Comparison of ENCODE assay signal across 21 mouse cellular contexts in the genomic region with DNA sequence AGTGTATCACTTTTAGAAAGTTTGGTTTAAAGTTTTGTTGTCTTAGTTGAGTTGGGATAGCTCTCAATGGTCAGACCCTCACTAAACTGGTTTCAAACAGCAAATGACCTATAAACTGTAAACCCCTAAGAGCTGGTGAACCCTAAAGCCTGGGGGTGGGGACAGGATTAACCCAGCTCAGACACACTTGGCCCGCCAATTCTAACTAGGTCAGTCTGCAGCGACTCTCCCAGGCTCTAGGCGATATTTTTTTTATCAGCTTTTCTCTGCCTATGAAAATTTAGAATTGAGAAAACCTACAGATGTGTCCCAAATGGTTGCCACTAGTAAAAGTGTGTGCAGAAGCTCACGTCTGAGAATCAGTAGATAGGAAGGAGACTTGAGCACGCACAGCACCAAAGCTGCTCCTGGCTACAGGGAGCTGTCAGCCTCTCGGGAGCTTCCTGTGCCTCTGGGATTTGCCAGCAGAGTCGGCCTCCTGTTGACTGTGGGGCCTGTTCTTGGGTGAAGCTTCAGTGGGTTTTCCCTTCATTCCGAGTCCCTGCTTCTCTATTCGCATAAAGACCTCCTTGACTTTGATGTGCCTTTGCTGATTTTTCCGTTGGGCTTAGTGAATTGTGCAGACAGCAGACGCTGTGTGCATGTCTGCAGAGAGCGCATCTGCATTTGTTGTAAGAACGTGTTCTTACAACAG. TPM values are rescaled to one million over a fixed set of nuclear protein-coding genes. Genes with fewer than 3 reads are reported as not detected.
A peak's percentile ranks its signal among the peaks of the same experiment; 100 is the strongest.
DNase-seq lines count a peak whose midpoint lies in the region; ATAC-seq and TF ChIP-seq lines count a peak whose summit lies in the region.
"Had no signal": no experiment of that assay in that cellular context is flagged by ENCODE, and none has a peak within 500 bp of the region (broad histone marks: within the 10 kb centered on the region; RNA-seq: fewer than 3 reads in every experiment).

No protein-coding gene starts in this region.

- TF ChIP-seq CTCF in cerebellum, adult 2 months (IDR thresholded peaks at IDR 0.05; ENCODE audit: borderline replicate concordance, insufficient read depth, low read depth, low read length): no peak

- 0 out of 2 replicates have a peak, but pooled peaks have one; percentile 58 for ATAC-seq in hindbrain, embryonic 16.5 days
- ATAC-seq in hindbrain, embryonic 12.5 days (ENCODE audit: low FRiP score): no peak
- ATAC-seq in granulocyte monocyte progenitor cell, adult 5-6 weeks (replicated peaks; ENCODE audit: poor library complexity, severe bottlenecking): no peak
- ATAC-seq: forebrain, embryonic 13.5 days had no signal

- no peak for DNase-seq in cerebellum, adult 2 months
- no peak for DNase-seq in cerebellum, adult 9-10 months
- DNase-seq in testis, postnatal 10 days (ENCODE audit: low spot score): peak; percentile 33
- DNase-seq in testis, postnatal 14 days (ENCODE audit: low spot score): no peak
- no peak for DNase-seq in left cerebral cortex, postnatal 14 days (ENCODE audit: low spot score in 2 of 2)
- DNase-seq: cerebellum, postnatal 14 days; gastrocnemius, postnatal 25 days; kidney, adult 8-10 months; lung, postnatal 14 days; thymus, postnatal 4 days had no signal

- no peaks in the 10 kb centered on the region for H3K36me3 ChIP-seq in hindbrain, embryonic 16.5 days (ENCODE audit: control insufficient read depth, insufficient read depth, low read length)
- H3K36me3 ChIP-seq in hindbrain, embryonic 12.5 days: no peaks in the 10 kb centered on the region
- H3K36me3 ChIP-seq: heart, embryonic 12.5 days; limb, embryonic 13.5 days; neural tube, embryonic 12.5 days had no signal

- no peak overlapping the region for H3K4me3 ChIP-seq in cerebellum, adult 2 months (replicated peaks; ENCODE audit: insufficient read depth, low read depth, low read length)
- H3K4me3 ChIP-seq in hindbrain, embryonic 16.5 days (ENCODE audit: low read length): no peak overlapping the region
- H3K4me3 ChIP-seq in hindbrain, embryonic 12.5 days: no peak overlapping the region
- H3K4me3 ChIP-seq: forebrain, embryonic 13.5 days; heart, embryonic 12.5 days; left cerebral cortex, adult 2 months; limb, embryonic 13.5 days; megakaryocyte, embryonic 14.5 days; neural tube, embryonic 12.5 days had no signal

- TF ChIP-seq POLR2A in cerebellum, adult 2 months (IDR thresholded peaks at IDR 0.05; ENCODE audit: borderline replicate concordance, insufficient read depth, low read length): no peak

- peak overlapping the region; percentile 59 for H3K27ac ChIP-seq in cerebellum, adult 2 months (ENCODE audit: insufficient read depth, low read length)
- no peak overlapping the region for H3K27ac ChIP-seq in hindbrain, embryonic 16.5 days (ENCODE audit: low read depth, low read length)
- H3K27ac ChIP-seq in hindbrain, embryonic 12.5 days: no peak overlapping the region
- H3K27ac ChIP-seq: forebrain, embryonic 13.5 days; left cerebral cortex, adult 2 months; limb, embryonic 13.5 days; liver, embryonic 14.5 days; neural tube, embryonic 12.5 days; stomach, postnatal 0 days had no signal

- no peak overlapping the region for H3K9ac ChIP-seq in hindbrain, embryonic 16.5 days (ENCODE audit: low read depth, low read length)
- H3K9ac ChIP-seq in hindbrain, embryonic 12.5 days: no peak overlapping the region
- H3K9ac ChIP-seq: forebrain, embryonic 13.5 days; heart, embryonic 12.5 days; limb, embryonic 13.5 days; liver, embryonic 14.5 days; neural tube, embryonic 12.5 days had no signal

- peaks cover 17% of the 10 kb centered on the region for H3K4me1 ChIP-seq in cerebellum, adult 2 months (ENCODE audit: control insufficient read depth, insufficient read depth, low read length)
- no peaks in the 10 kb centered on the region; the same call in 1 of the 2 replicates for H3K4me1 ChIP-seq in hindbrain, embryonic 16.5 days (ENCODE audit: control insufficient read depth, insufficient read depth, low read depth, low read length)
- no peaks in the 10 kb centered on the region; the same call in 1 of the 2 replicates for H3K4me1 ChIP-seq in hindbrain, embryonic 12.5 days
- H3K4me1 ChIP-seq: forebrain, embryonic 13.5 days had no signal

- intact Hi-C loops in left cerebral cortex, postnatal 14 days (cut with DNase I): no loop called here

- WGBS in cerebellum, adult 2 months: 37% methylated on average over 13 of the region's 13 CpGs
- 34% methylated on average over 13 of the region's 13 CpGs for WGBS in hindbrain, embryonic 16.5 days
- WGBS in hindbrain, embryonic 12.5 days: 40% methylated on average over 13 of the region's 13 CpGs

- no peaks in the 10 kb centered on the region for H3K9me3 ChIP-seq in hindbrain, embryonic 16.5 days (ENCODE audit: control insufficient read depth, low read length)
- no peaks in the 10 kb centered on the region for H3K9me3 ChIP-seq in hindbrain, embryonic 12.5 days (replicated peaks)
- H3K9me3 ChIP-seq: forebrain, embryonic 13.5 days; heart, embryonic 12.5 days; limb, embryonic 13.5 days; megakaryocyte, embryonic 14.5 days; neural tube, embryonic 12.5 days had no signal

- no peak overlapping the region for H3K4me2 ChIP-seq in hindbrain, embryonic 16.5 days (ENCODE audit: low read length)
- H3K4me2 ChIP-seq in hindbrain, embryonic 12.5 days (replicated peaks): no peak overlapping the region
- H3K4me2 ChIP-seq: forebrain, embryonic 13.5 days; heart, embryonic 12.5 days; limb, embryonic 13.5 days; neural tube, embryonic 12.5 days had no signal

- no peaks in the 10 kb centered on the region for H3K27me3 ChIP-seq in cerebellum, adult 2 months (ENCODE audit: control insufficient read depth, insufficient read depth, low read length)
- H3K27me3 ChIP-seq in hindbrain, embryonic 16.5 days (replicated peaks; ENCODE audit: control insufficient read depth, insufficient read depth, low read length): no peaks in the 10 kb centered on the region
- no peaks in the 10 kb centered on the region for H3K27me3 ChIP-seq in hindbrain, embryonic 12.5 days
- H3K27me3 ChIP-seq: forebrain, embryonic 13.5 days; heart, embryonic 12.5 days; limb, embryonic 13.5 days; megakaryocyte, embryonic 14.5 days; neural tube, embryonic 12.5 days had no signal

RNA-seq across cellular contexts. Expression of gene Map7, which starts 46.7 kb away (rescaled TPM):
- polyA plus RNA-seq in cerebellum, adult 2 months (2012; rRNA removed): 82.6 and 88.4 TPM in 2 replicates
- polyA plus RNA-seq in hindbrain, embryonic 16.5 days (2015; fragmentation: Nextera tagmentation; extraction: Ambion mirVana): 10.0 and 11.2 TPM in 2 replicates
- 10.5 and 12.3 TPM in 2 replicates for polyA plus RNA-seq in hindbrain, embryonic 12.5 days (2016; fragmentation: Nextera tagmentation; extraction: Ambion mirVana)
- 10 to 100 TPM; 76.4 to 76.6 TPM for total RNA-seq in left cerebral cortex, postnatal 14 days (2021)
- total RNA-seq in granulocyte monocyte progenitor cell, adult 5-6 weeks (2014; fragmentation: Nextera tagmentation): 19.0 and 22.6 TPM in 2 replicates
- 18.3 and 22.4 TPM in 2 replicates for total RNA-seq in granulocyte monocyte progenitor cell, adult 5-6 weeks (2017)
